Mouse (Mus musculus) gastrocnemius, postnatal 36 days (tissue): ENCODE measurements around the gene Sclt1. TPM values are rescaled to one million over a fixed set of nuclear protein-coding genes. Genes with fewer than 3 reads are reported as not detected.

Source experiments
- DNase-seq, 2 experiments: peaks; one replicate each; pipeline ENCODE4 v3.0.0; 2022
- intact Hi-C: fragments of 180-260 bp; cut with DNase I; formaldehyde crosslinking; loops from one replicate; pipeline ENCODE4 v1.15.1; 2025
- total RNA-seq, 2 experiments: library from RNA; stranded (reverse); gene quantifications; 2 replicates each; pipeline ENCODE4 v1.2.3; 2021

Gene Sclt1
- total RNA-seq, 2 experiments from 2014 or later: 3.3 to 4.8 TPM

GRCm38 (mm10) chr3:41589988-41590387, 152.3 kb downstream of the Sclt1 start:
- no peak for DNase-seq
- intact Hi-C loops: loop anchor here (5.0 kb wide), 2 partner anchors 363 to 408 kb away; no protein-coding TSS in a partner anchor

- intact Hi-C loops: no loop called here
- no peak for DNase-seq
Measured at GRCm38 (mm10) chr3:41589246-41589914, 152.9 kb downstream of the Sclt1 start.

- intact Hi-C loops: no loop called here
- DNase-seq: no peak
Measured at GRCm38 (mm10) chr3:41588495-41588894, 153.8 kb downstream of the Sclt1 start.

- DNase-seq: no peak
- intact Hi-C loops: no loop called here
Measured at GRCm38 (mm10) chr3:41587588-41587987, 154.7 kb downstream of the Sclt1 start.

GRCm38 (mm10) chr3:41586917-41587316, 155.4 kb downstream of the Sclt1 start:
- intact Hi-C loops: no loop called here
- no peak for DNase-seq

- intact Hi-C loops: no loop called here
- no peak for DNase-seq
Measured at GRCm38 (mm10) chr3:41586330-41586729, 156.0 kb downstream of the Sclt1 start.

- DNase-seq: no peak
- intact Hi-C loops: no loop called here
Measured at GRCm38 (mm10) chr3:41585548-41585947, 156.8 kb downstream of the Sclt1 start.

GRCm38 (mm10) chr3:41583621-41584020, 158.7 kb downstream of the Sclt1 start:
- intact Hi-C loops: no loop called here
- DNase-seq: no peak

GRCm38 (mm10) chr3:41583092-41583491, 159.2 kb downstream of the Sclt1 start:
- intact Hi-C loops: no loop called here
- DNase-seq: no peak

GRCm38 (mm10) chr3:41582256-41582655, 160.1 kb downstream of the Sclt1 start:
- no peak for DNase-seq
- intact Hi-C loops: no loop called here

- intact Hi-C loops: no loop called here
- DNase-seq: no peak
Measured at GRCm38 (mm10) chr3:41581436-41581835, 160.9 kb downstream of the Sclt1 start.

- intact Hi-C loops: no loop called here
- DNase-seq: no peak
Measured at GRCm38 (mm10) chr3:41580401-41581323, 161.7 kb downstream of the Sclt1 start.

GRCm38 (mm10) chr3:41579873-41580272, 162.4 kb downstream of the Sclt1 start:
- intact Hi-C loops: no loop called here

GRCm38 (mm10) chr3:41577240-41577639, 165.1 kb downstream of the Sclt1 start:
- intact Hi-C loops: no loop called here
- DNase-seq: no peak

More at GRCm38 (mm10) chr3:41579873-41580272, 162.4 kb downstream of the Sclt1 start:
- no peak for DNase-seq

Other genes with a start within 250 kb of the Sclt1 start
- gene Jade1, start 186.8 kb downstream of the Sclt1 start, total RNA-seq: 10 to 100 TPM; 21.3 to 25.4 TPM
- 1 to 10 TPM; 3.4 to 4.0 TPM for gene D3Ertd751e, start 97 bp upstream of the Sclt1 start, total RNA-seq